Mouse (Mus musculus): Measurements from ENCODE around the gene Mars2.
A peak's percentile ranks its signal among the peaks of the same experiment; 100 is the strongest.

Mars2 gene

GRCm38 (mm10) chr1:55236890-55237642 is at the start of gene Mars2:
Gene Mars2 (plus strand): TSS chr1:55237177.
- DNase-seq (ENCODE audit: low read depth): peak; percentile 98

- DNase-seq (ENCODE audit: low read depth): no peak
Observed at GRCm38 (mm10) chr1:55192015-55192414, 45.0 kb upstream of the Mars2 start.

GRCm38 (mm10) chr1:55192824-55193223 is 44.2 kb upstream of the Mars2 start:
- DNase-seq (ENCODE audit: low read depth): peak; percentile 50

GRCm38 (mm10) chr1:55193316-55193715 is 43.7 kb upstream of the Mars2 start:
- DNase-seq (ENCODE audit: low read depth): peak; percentile 78

- DNase-seq (ENCODE audit: low read depth): no peak
Observed at GRCm38 (mm10) chr1:55194064-55194915, 42.7 kb upstream of the Mars2 start.

- DNase-seq (ENCODE audit: low read depth): no peak
Observed at GRCm38 (mm10) chr1:55195021-55195420, 42.0 kb upstream of the Mars2 start.

- DNase-seq (ENCODE audit: low read depth): no peak
Observed at GRCm38 (mm10) chr1:55196327-55197003, 40.5 kb upstream of the Mars2 start.

- DNase-seq (ENCODE audit: low read depth): no peak
Observed at GRCm38 (mm10) chr1:55198719-55199118, 38.3 kb upstream of the Mars2 start.

- peak; percentile 86 for DNase-seq (ENCODE audit: low read depth)
Observed at GRCm38 (mm10) chr1:55201850-55202752, 34.9 kb upstream of the Mars2 start.

GRCm38 (mm10) chr1:55205808-55206327 is 31.1 kb upstream of the Mars2 start:
- no peak for DNase-seq (ENCODE audit: low read depth)

- DNase-seq (ENCODE audit: low read depth): no peak
Observed at GRCm38 (mm10) chr1:55207561-55207960, 29.4 kb upstream of the Mars2 start.

GRCm38 (mm10) chr1:55208500-55209140 is 28.4 kb upstream of the Mars2 start:
- DNase-seq (ENCODE audit: low read depth): no peak

- DNase-seq (ENCODE audit: low read depth): no peak
Observed at GRCm38 (mm10) chr1:55210202-55210965, 26.6 kb upstream of the Mars2 start.

- no peak for DNase-seq (ENCODE audit: low read depth)
Observed at GRCm38 (mm10) chr1:55211081-55211480, 25.9 kb upstream of the Mars2 start.

GRCm38 (mm10) chr1:55212771-55213170 is 24.2 kb upstream of the Mars2 start:
- no peak for DNase-seq (ENCODE audit: low read depth)

- no peak for DNase-seq (ENCODE audit: low read depth)
Observed at GRCm38 (mm10) chr1:55213475-55213874, 23.5 kb upstream of the Mars2 start.

- DNase-seq (ENCODE audit: low read depth): no peak
Observed at GRCm38 (mm10) chr1:55213936-55214335, 23.0 kb upstream of the Mars2 start.

- no peak for DNase-seq (ENCODE audit: low read depth)
Observed at GRCm38 (mm10) chr1:55215185-55215813, 21.7 kb upstream of the Mars2 start.

GRCm38 (mm10) chr1:55217191-55217590 is 19.8 kb upstream of the Mars2 start:
- peak; percentile 24 for DNase-seq (ENCODE audit: low read depth)
